Mouse (Mus musculus) effector memory CD4-positive, alpha-beta T cell, adult 7 months (primary cell): ENCODE results near the gene Rbmx2. TPM values are rescaled to one million over a fixed set of nuclear protein-coding genes. Genes with fewer than 3 reads are reported as not detected.

ENCODE experiments used
- polyA plus RNA-seq: library from polyadenylated mRNA; unstranded; fragments of 100-300 nt; shearing (Covaris generic); gene quantifications from one replicate; pipeline ENCODE4 v1.2.1, GENCODE M21; 2017

The Rbmx2 gene
- polyA plus RNA-seq: 16.2 TPM

GRCm38 (mm10) chrX:48694864-48695371 lies at the start of gene Rbmx2:
Gene Rbmx2, plus strand, starts transcription at chrX:48695004.

GRCm38 (mm10) chrX:48674171-48674570 lies 20.6 kb upstream of the Rbmx2 start, which contains the start of gene Gpr119:
Gene Gpr119, minus strand, starts transcription at chrX:48674478.

Other genes with a start within 250 kb of the Rbmx2 start
- 59.0 TPM for gene Elf4, start 231.9 kb upstream of the Rbmx2 start, polyA plus RNA-seq
- gene Aifm1, start 181.4 kb upstream of the Rbmx2 start, polyA plus RNA-seq: 27.2 TPM
- 0.33 TPM for gene Rab33a, start 175.7 kb upstream of the Rbmx2 start, polyA plus RNA-seq
- gene Zfp280c, start 100.5 kb upstream of the Rbmx2 start, polyA plus RNA-seq: 7.9 TPM
- 3.8 TPM for gene Slc25a14, start 71.6 kb upstream of the Rbmx2 start, polyA plus RNA-seq
- gene Gpr119, start 20.5 kb upstream of the Rbmx2 start, polyA plus RNA-seq: not detected
- gene Gm595, start 182.7 kb downstream of the Rbmx2 start, polyA plus RNA-seq: not detected